Mouse (Mus musculus): ENCODE measurements around the gene Slc35d3. TPM values are rescaled to one million over a fixed set of nuclear protein-coding genes. Genes with fewer than 3 reads are reported as not detected.
A peak's percentile ranks its signal among the peaks of the same experiment; 100 is the strongest.

Slc35d3 gene
- polyA plus RNA-seq, 1 experiment from 2014 or later, result 0.43 TPM

- no peak overlapping the region for H3K4me3 ChIP-seq (replicated peaks)
- no peak overlapping the region for H3K27ac ChIP-seq
- H3K4me2 ChIP-seq, result no peak overlapping the region
- H3K36me3 ChIP-seq (replicated peaks), result no peaks in the 10 kb centered on the region
- H3K9ac ChIP-seq, result no peak overlapping the region
- ATAC-seq (ENCODE audit: low FRiP score), result no peak
- WGBS, result 67% methylated on average over 3 of the region's 3 CpGs
- peaks cover 4% of the 10 kb centered on the region; the same call in 1 of the 2 replicates for H3K27me3 ChIP-seq
- H3K4me1 ChIP-seq, result no peaks in the 10 kb centered on the region; the same call in 1 of the 2 replicates
- no peaks in the 10 kb centered on the region for H3K9me3 ChIP-seq
Observed at GRCm38 (mm10) chr10:19820986-19821385, 30.3 kb downstream of the Slc35d3 start.

GRCm38 (mm10) chr10:19818723-19819355 lies 32.4 kb downstream of the Slc35d3 start:
- 45% methylated on average over 16 of the region's 16 CpGs for WGBS
- H3K9me3 ChIP-seq, result no peaks in the 10 kb centered on the region
- H3K36me3 ChIP-seq (replicated peaks), result no peaks in the 10 kb centered on the region
- no peak overlapping the region for H3K9ac ChIP-seq
- no peaks in the 10 kb centered on the region; the same call in 1 of the 2 replicates for H3K4me1 ChIP-seq
- no peak overlapping the region for H3K27ac ChIP-seq
- ATAC-seq (ENCODE audit: low FRiP score), result peak; percentile 51; the same call in 1 of the 2 replicates
- no peak overlapping the region for H3K4me2 ChIP-seq
- no peak overlapping the region for H3K4me3 ChIP-seq (replicated peaks)
- H3K27me3 ChIP-seq, result peaks cover 4% of the 10 kb centered on the region; the same call in 1 of the 2 replicates

GRCm38 (mm10) chr10:19815371-19815770 lies 35.9 kb downstream of the Slc35d3 start:
- H3K27me3 ChIP-seq, result peaks cover 4% of the 10 kb centered on the region; the same call in 1 of the 2 replicates
- no peaks in the 10 kb centered on the region for H3K36me3 ChIP-seq (replicated peaks)
- no peaks in the 10 kb centered on the region; the same call in 1 of the 2 replicates for H3K4me1 ChIP-seq
- 57% methylated on average over 8 of the region's 8 CpGs for WGBS
- no peak for ATAC-seq (ENCODE audit: low FRiP score)
- H3K27ac ChIP-seq, result no peak overlapping the region
- no peak overlapping the region for H3K4me2 ChIP-seq
- H3K9me3 ChIP-seq, result no peaks in the 10 kb centered on the region
- no peak overlapping the region for H3K9ac ChIP-seq
- H3K4me3 ChIP-seq (replicated peaks), result no peak overlapping the region

GRCm38 (mm10) chr10:19811436-19812172 lies 39.7 kb downstream of the Slc35d3 start:
- no peak overlapping the region for H3K27ac ChIP-seq
- no peaks in the 10 kb centered on the region for H3K36me3 ChIP-seq (replicated peaks)
- H3K4me3 ChIP-seq (replicated peaks), result no peak overlapping the region
- WGBS, result 62% methylated on average over 9 of the region's 9 CpGs
- ATAC-seq (ENCODE audit: low FRiP score), result no peak
- no peaks in the 10 kb centered on the region for H3K4me1 ChIP-seq
- H3K9me3 ChIP-seq, result no peaks in the 10 kb centered on the region
- H3K9ac ChIP-seq, result no peak overlapping the region
- no peak overlapping the region for H3K4me2 ChIP-seq
- no peaks in the 10 kb centered on the region for H3K27me3 ChIP-seq

GRCm38 (mm10) chr10:19804763-19805162 lies 46.5 kb downstream of the Slc35d3 start:
- H3K4me3 ChIP-seq (replicated peaks), result no peak overlapping the region
- H3K4me2 ChIP-seq, result no peak overlapping the region
- H3K36me3 ChIP-seq (replicated peaks), result no peaks in the 10 kb centered on the region
- H3K27me3 ChIP-seq, result no peaks in the 10 kb centered on the region
- H3K27ac ChIP-seq, result no peak overlapping the region
- ATAC-seq (ENCODE audit: low FRiP score), result no peak
- H3K4me1 ChIP-seq, result no peaks in the 10 kb centered on the region
- WGBS, result 94% methylated on average over 7 of the region's 7 CpGs
- H3K9me3 ChIP-seq, result no peaks in the 10 kb centered on the region
- H3K9ac ChIP-seq, result no peak overlapping the region

GRCm38 (mm10) chr10:19802958-19803357 lies 48.3 kb downstream of the Slc35d3 start:
- no peak for ATAC-seq (ENCODE audit: low FRiP score)
- Histone ChIP-seq H3K9ac (no peak overlapping the region), H3K9me3 (0 out of 2 replicates have a peak, but pooled peaks cover 3% of the 10 kb centered on the region), H3K27ac (no peak overlapping the region), H3K36me3 (replicated peaks) (no peaks in the 10 kb centered on the region), H3K4me2 (no peak overlapping the region), H3K4me3 (replicated peaks) (no peak overlapping the region), H3K27me3 (no peaks in the 10 kb centered on the region), H3K4me1 (no peaks in the 10 kb centered on the region)
- WGBS, result 91% methylated on average over 7 of the region's 7 CpGs

Other genes with a start within 250 kb of the Slc35d3 start
- gene Il22ra2, start 229.5 kb downstream of the Slc35d3 start, polyA plus RNA-seq (2016; fragmentation: Nextera tagmentation; extraction: Ambion mirVana), result not detected in 2 replicates
- not detected in 2 replicates for gene Il20ra, start 138.9 kb downstream of the Slc35d3 start, polyA plus RNA-seq (2016; fragmentation: Nextera tagmentation; extraction: Ambion mirVana)
- gene Pex7, start 56.2 kb upstream of the Slc35d3 start, polyA plus RNA-seq (2016; fragmentation: Nextera tagmentation; extraction: Ambion mirVana), result 25.4 and 26.0 TPM in 2 replicates
- 0.35 and 0.64 TPM in 2 replicates for gene Map3k5, start 83.0 kb upstream of the Slc35d3 start, polyA plus RNA-seq (2016; fragmentation: Nextera tagmentation; extraction: Ambion mirVana)